In genomic region chr11:44163748-44164147, GRCm38 (mm10) we compare ENCODE assay signal across 31 mouse cellular contexts.
"Had no signal": no experiment of that assay in that cellular context is flagged by ENCODE, and none has a peak within 500 bp of the region (broad histone marks: within the 10 kb centered on the region; RNA-seq: fewer than 3 reads in every experiment).

No protein-coding gene starts in this region.

- H3K36me3 ChIP-seq: limb, embryonic 10.5 days; limb, embryonic 12.5 days; limb, embryonic 13.5 days; limb, embryonic 15.5 days; liver, embryonic 12.5 days; liver, embryonic 13.5 days; liver, embryonic 15.5 days; lung, embryonic 15.5 days; midbrain, embryonic 10.5 days; midbrain, embryonic 12.5 days; midbrain, embryonic 13.5 days; midbrain, embryonic 15.5 days; neural tube, embryonic 12.5 days had no signal

- H3K4me2 ChIP-seq: limb, embryonic 12.5 days; limb, embryonic 13.5 days; limb, embryonic 15.5 days; liver, embryonic 11.5 days; liver, embryonic 12.5 days; liver, embryonic 13.5 days; liver, embryonic 15.5 days; lung, embryonic 14.5 days; lung, embryonic 15.5 days; midbrain, embryonic 11.5 days; midbrain, embryonic 12.5 days; midbrain, embryonic 13.5 days; midbrain, embryonic 15.5 days; neural tube, embryonic 12.5 days had no signal

- ATAC-seq: liver, embryonic 12.5 days; liver, postnatal 0 days; midbrain, embryonic 13.5 days; midbrain, embryonic 15.5 days; midbrain, embryonic 16.5 days had no signal

- H3K27me3 ChIP-seq: limb, embryonic 12.5 days; limb, embryonic 13.5 days; limb, embryonic 15.5 days; liver, embryonic 12.5 days; liver, embryonic 13.5 days; liver, embryonic 15.5 days; lung, embryonic 15.5 days; megakaryocyte, embryonic 14.5 days; midbrain, embryonic 12.5 days; midbrain, embryonic 13.5 days; midbrain, embryonic 15.5 days; neural tube, embryonic 12.5 days had no signal

- H3K9me3 ChIP-seq: limb, embryonic 10.5 days; limb, embryonic 12.5 days; limb, embryonic 13.5 days; limb, embryonic 15.5 days; liver, embryonic 12.5 days; liver, embryonic 13.5 days; liver, embryonic 15.5 days; lung, embryonic 15.5 days; megakaryocyte, embryonic 14.5 days; midbrain, embryonic 10.5 days; midbrain, embryonic 12.5 days; midbrain, embryonic 13.5 days; midbrain, embryonic 15.5 days; neural tube, embryonic 12.5 days had no signal

- H3K9ac ChIP-seq: limb, embryonic 12.5 days; limb, embryonic 13.5 days; limb, embryonic 15.5 days; liver, embryonic 12.5 days; liver, embryonic 13.5 days; liver, embryonic 14.5 days; liver, embryonic 15.5 days; liver, postnatal 0 days; lung, embryonic 14.5 days; lung, embryonic 15.5 days; midbrain, embryonic 12.5 days; midbrain, embryonic 13.5 days; midbrain, embryonic 15.5 days; neural tube, embryonic 12.5 days had no signal

- DNase-seq: left cerebral cortex, postnatal 4 days; liver; liver, embryonic 13.5 days; liver, postnatal 0 days; lung, adult 18-20 months; lung, adult 2 months; lung, postnatal 10 days; lung, postnatal 14 days; lung, postnatal 36 days; lung, postnatal 4 days; midbrain, embryonic 14.5 days had no signal

- H3K4me3 ChIP-seq: limb, embryonic 10.5 days; limb, embryonic 12.5 days; limb, embryonic 13.5 days; limb, embryonic 15.5 days; liver, embryonic 12.5 days; liver, embryonic 13.5 days; liver, embryonic 15.5 days; lung, embryonic 15.5 days; megakaryocyte, embryonic 14.5 days; midbrain, embryonic 10.5 days; midbrain, embryonic 12.5 days; midbrain, embryonic 13.5 days; midbrain, embryonic 15.5 days; myocyte; neural tube, embryonic 12.5 days had no signal

- H3K27ac ChIP-seq: limb, embryonic 10.5 days; limb, embryonic 12.5 days; limb, embryonic 13.5 days; limb, embryonic 15.5 days; liver, embryonic 12.5 days; liver, embryonic 13.5 days; liver, embryonic 14.5 days; liver, embryonic 15.5 days; lung, embryonic 15.5 days; macrophage; midbrain, embryonic 10.5 days; midbrain, embryonic 12.5 days; midbrain, embryonic 13.5 days; midbrain, embryonic 15.5 days; neural tube, embryonic 12.5 days had no signal

- H3K4me1 ChIP-seq: limb, embryonic 10.5 days; limb, embryonic 12.5 days; limb, embryonic 13.5 days; limb, embryonic 15.5 days; liver, embryonic 12.5 days; liver, embryonic 13.5 days; liver, embryonic 15.5 days; megakaryocyte, embryonic 14.5 days; midbrain, embryonic 10.5 days; midbrain, embryonic 12.5 days; midbrain, embryonic 13.5 days; midbrain, embryonic 15.5 days; neural tube, embryonic 12.5 days had no signal
